Mouse (Mus musculus): ENCODE measurements around the gene Mapkapk3. TPM values are rescaled to one million over a fixed set of nuclear protein-coding genes. Genes with fewer than 3 reads are reported as not detected.
"Not testable (repeated sequence)": the region's sequence is repeated elsewhere in the genome, so short reads cannot be mapped to it uniquely, and the experiment has no call there.

The Mapkapk3 gene
- total and polyA plus RNA-seq, 3 experiments: 26.1 to 36.0 (median 29.0) TPM

GRCm38 (mm10) chr9:107307099-107307872 is 17.6 kb upstream of the Mapkapk3 start:
- peak overlapping the region; percentile 75 for H3K27ac ChIP-seq
- peaks cover 34% of the 10 kb centered on the region for H3K4me1 ChIP-seq (ENCODE audit: control insufficient read depth, insufficient read depth, low read length)
- intact Hi-C loops (cut with DNase I): no loop called here
- peak in 1 of 2 experiments; percentile 50 for DNase-seq
- TF ChIP-seq EP300 (IDR thresholded peaks at IDR 0.05; ENCODE audit: insufficient read depth, low read depth, low read length): no peak
- no peak for TF ChIP-seq POLR2A (IDR thresholded peaks at IDR 0.05; ENCODE audit: insufficient read depth, low read depth, low read length)
- no peak for TF ChIP-seq CTCF (IDR thresholded peaks at IDR 0.05)
- WGBS: 56% methylated on average over 11 of the region's 11 CpGs
- peaks cover 6% of the 10 kb centered on the region for H3K36me3 ChIP-seq (ENCODE audit: control insufficient read depth, insufficient read depth, low read length)
- H3K4me3 ChIP-seq: no peak overlapping the region
- H3K27me3 ChIP-seq (ENCODE audit: control insufficient read depth, insufficient read depth, low read length): no peaks in the 10 kb centered on the region
- H3K79me2 ChIP-seq (replicated peaks; ENCODE audit: control insufficient read depth, insufficient read depth, low read length): no peaks in the 10 kb centered on the region
- H3K9ac ChIP-seq (ENCODE audit: low read depth, low read length): peak overlapping the region; percentile 30

GRCm38 (mm10) chr9:107306673-107307072 is 17.0 kb upstream of the Mapkapk3 start:
- H3K4me3 ChIP-seq; intact Hi-C loops (cut with DNase I); H3K27me3 ChIP-seq (ENCODE audit: control insufficient read depth, insufficient read depth, low read length); DNase-seq; H3K79me2 ChIP-seq (replicated peaks; ENCODE audit: control insufficient read depth, insufficient read depth, low read length); H3K9ac ChIP-seq (ENCODE audit: low read depth, low read length); H3K27ac ChIP-seq: not testable (repeated sequence)
- Histone ChIP-seq H3K4me1 (ENCODE audit: control insufficient read depth, insufficient read depth, low read length) (peaks cover 40% of the 10 kb centered on the region), H3K36me3 (ENCODE audit: control insufficient read depth, insufficient read depth, low read length) (peaks cover 12% of the 10 kb centered on the region)
- WGBS: 97% methylated on average over 1 of the region's 1 CpGs

GRCm38 (mm10) chr9:107305601-107306542 is 16.2 kb upstream of the Mapkapk3 start:
- H3K36me3 ChIP-seq (ENCODE audit: control insufficient read depth, insufficient read depth, low read length): peaks cover 13% of the 10 kb centered on the region
- 44% methylated on average over 13 of the region's 13 CpGs for WGBS
- H3K27ac ChIP-seq: peak overlapping the region; percentile 12; the same call in 1 of the 2 replicates
- no peak overlapping the region for H3K4me3 ChIP-seq
- no peaks in the 10 kb centered on the region for H3K27me3 ChIP-seq (ENCODE audit: control insufficient read depth, insufficient read depth, low read length)
- TF ChIP-seq CTCF (IDR thresholded peaks at IDR 0.05): no peak
- TF ChIP-seq EP300 (IDR thresholded peaks at IDR 0.05; ENCODE audit: insufficient read depth, low read depth, low read length): no peak
- no peak for TF ChIP-seq POLR2A (IDR thresholded peaks at IDR 0.05; ENCODE audit: insufficient read depth, low read depth, low read length)
- no peak overlapping the region for H3K9ac ChIP-seq (ENCODE audit: low read depth, low read length)
- H3K79me2 ChIP-seq (replicated peaks; ENCODE audit: control insufficient read depth, insufficient read depth, low read length): no peaks in the 10 kb centered on the region
- no peak for DNase-seq
- H3K4me1 ChIP-seq (ENCODE audit: control insufficient read depth, insufficient read depth, low read length): peaks cover 40% of the 10 kb centered on the region
- intact Hi-C loops (cut with DNase I): no loop called here

- intact Hi-C loops (cut with DNase I): no loop called here
- Histone ChIP-seq H3K79me2 (replicated peaks; ENCODE audit: control insufficient read depth, insufficient read depth, low read length) (no peaks in the 10 kb centered on the region; the same call in 1 of the 2 replicates), H3K4me3 (no peak overlapping the region), H3K4me1 (ENCODE audit: control insufficient read depth, insufficient read depth, low read length) (peaks cover 42% of the 10 kb centered on the region), H3K9ac (ENCODE audit: low read depth, low read length) (no peak overlapping the region), H3K36me3 (ENCODE audit: control insufficient read depth, insufficient read depth, low read length) (peaks cover 13% of the 10 kb centered on the region), H3K27ac (no peak overlapping the region), H3K27me3 (ENCODE audit: control insufficient read depth, insufficient read depth, low read length) (no peaks in the 10 kb centered on the region)
- DNase-seq: no peak
- TF ChIP-seq POLR2A (IDR thresholded peaks at IDR 0.05; ENCODE audit: insufficient read depth, low read depth, low read length) (no peak), EP300 (IDR thresholded peaks at IDR 0.05; ENCODE audit: insufficient read depth, low read depth, low read length) (no peak), CTCF (IDR thresholded peaks at IDR 0.05) (no peak)
- WGBS: 71% methylated on average over 4 of the region's 4 CpGs
These were observed 15.3 kb upstream of the Mapkapk3 start for GRCm38 (mm10) chr9:107305012-107305411.

GRCm38 (mm10) chr9:107304383-107304782 is 14.7 kb upstream of the Mapkapk3 start:
- 92% methylated on average over 3 of the region's 3 CpGs for WGBS
- H3K36me3 ChIP-seq (ENCODE audit: control insufficient read depth, insufficient read depth, low read length): peaks cover 13% of the 10 kb centered on the region
- H3K4me1 ChIP-seq (ENCODE audit: control insufficient read depth, insufficient read depth, low read length): peaks cover 41% of the 10 kb centered on the region
- no peak for DNase-seq
- H3K4me3 ChIP-seq: no peak overlapping the region
- TF ChIP-seq CTCF (IDR thresholded peaks at IDR 0.05) (no peak), EP300 (IDR thresholded peaks at IDR 0.05; ENCODE audit: insufficient read depth, low read depth, low read length) (no peak), POLR2A (IDR thresholded peaks at IDR 0.05; ENCODE audit: insufficient read depth, low read depth, low read length) (no peak)
- no peaks in the 10 kb centered on the region; the same call in 1 of the 2 replicates for H3K79me2 ChIP-seq (replicated peaks; ENCODE audit: control insufficient read depth, insufficient read depth, low read length)
- no peak overlapping the region for H3K9ac ChIP-seq (ENCODE audit: low read depth, low read length)
- H3K27me3 ChIP-seq (ENCODE audit: control insufficient read depth, insufficient read depth, low read length): no peaks in the 10 kb centered on the region
- H3K27ac ChIP-seq: no peak overlapping the region
- intact Hi-C loops (cut with DNase I): no loop called here

Measured in heart, adult 2 months (tissue).